Mouse (Mus musculus) hindbrain, embryonic 15.5 days (tissue): ENCODE data around the gene Rhbdl1. TPM values are rescaled to one million over a fixed set of nuclear protein-coding genes. Genes with fewer than 3 reads are reported as not detected.

ENCODE experiments used
- ATAC-seq: fragments of 200-750 bp; cut with Nextera tagmentation; 2 replicates; pipeline ENCODE4 v1.8.0; 2017; ENCODE audit warnings: low read depth, moderate number of reproducible peaks, moderate TSS enrichment; ENCODE audit not compliant: low FRiP score
- H3K27ac ChIP-seq: fragments of 300-500 bp; sonication (generic); replicated peaks from 2 replicates; pipeline ENCODE4 v1.5.1; 2015; ENCODE audit warnings: mild to moderate bottlenecking, inconsistent platforms
- H3K27me3 ChIP-seq: fragments of 300-500 bp; sonication (generic); 2 replicates; pipeline ENCODE4 v1.6.1; 2015; ENCODE audit warnings: control low read depth, inconsistent platforms
- H3K36me3 ChIP-seq: fragments of 300-500 bp; sonication (generic); 2 replicates; pipeline ENCODE4 v1.6.1; 2015; ENCODE audit warnings: control low read depth, inconsistent platforms
- H3K4me1 ChIP-seq: fragments of 300-500 bp; sonication (generic); replicated peaks from 2 replicates; pipeline ENCODE4 v1.6.1; 2015; ENCODE audit warnings: control low read depth, inconsistent platforms
- H3K4me2 ChIP-seq: fragments of 300-500 bp; sonication (generic); 2 replicates; pipeline ENCODE4 v1.6.1; 2015; ENCODE audit warnings: moderate library complexity, mild to moderate bottlenecking, inconsistent platforms
- H3K4me3 ChIP-seq: fragments of 300-500 bp; sonication (generic); 2 replicates; pipeline ENCODE4 v1.5.1; 2015; ENCODE audit warnings: mild to moderate bottlenecking, inconsistent platforms
- H3K9ac ChIP-seq: fragments of 300-500 bp; sonication (generic); 2 replicates; pipeline ENCODE4 v1.6.1; 2015; ENCODE audit warnings: inconsistent platforms
- H3K9me3 ChIP-seq: fragments of 300-500 bp; sonication (generic); 2 replicates; pipeline ENCODE4 v1.6.1; 2016; ENCODE audit warnings: control low read depth, inconsistent platforms
- WGBS: fragments of 180-500 bp; shearing (Covaris S2); methylation state at CpG from one replicate; pipeline ENCODE4 v1.1.7; 2015; 5-methylcytosine and 5-hydroxymethylcytosine counted together
- polyA plus RNA-seq: library from polyadenylated mRNA; unstranded; fragments of >200 nt; fragmentation: Nextera tagmentation; extraction: Ambion mirVana; gene quantifications from 2 replicates; pipeline ENCODE4 v1.2.1, GENCODE M21; 2015

Rhbdl1 gene
- polyA plus RNA-seq, 1 experiment from 2014 or later, result 56.8 TPM

DNA sequence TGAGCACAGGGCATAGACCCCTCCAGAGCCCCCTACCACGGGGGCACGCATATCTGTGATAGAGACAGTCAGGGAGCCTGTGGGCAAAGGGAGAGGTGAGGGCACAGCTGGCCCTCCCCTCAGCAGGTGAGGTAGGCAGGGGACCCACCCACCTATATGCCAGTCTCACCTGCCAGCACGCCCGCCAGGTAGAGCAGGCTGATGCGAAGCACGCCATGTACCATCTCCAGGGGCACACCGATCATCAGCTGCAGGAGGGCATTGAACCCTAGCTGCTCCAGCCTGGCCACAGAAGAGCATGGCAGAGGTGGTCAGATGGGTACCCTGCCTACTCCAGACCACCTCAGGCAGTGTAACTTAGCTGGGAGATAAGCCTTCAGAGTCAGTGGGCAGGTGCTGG lies 1.8 kb downstream of the Rhbdl1 start:
- H3K4me1 ChIP-seq, result peaks cover 70% of the 10 kb centered on the region
- H3K4me2 ChIP-seq, result peak overlapping the region; percentile 92
- H3K36me3 ChIP-seq, result peaks cover 27% of the 10 kb centered on the region
- ATAC-seq, result no peak
- H3K9ac ChIP-seq, result 0 out of 2 replicates have a peak overlapping the region, but pooled peaks have one; percentile 70
- H3K27me3 ChIP-seq, result no peaks in the 10 kb centered on the region
- no peak overlapping the region for H3K27ac ChIP-seq
- WGBS, result 97% methylated on average over 7 of the region's 7 CpGs
- H3K4me3 ChIP-seq, result no peak overlapping the region; the same call in 1 of the 2 replicates
- no peaks in the 10 kb centered on the region for H3K9me3 ChIP-seq

DNA sequence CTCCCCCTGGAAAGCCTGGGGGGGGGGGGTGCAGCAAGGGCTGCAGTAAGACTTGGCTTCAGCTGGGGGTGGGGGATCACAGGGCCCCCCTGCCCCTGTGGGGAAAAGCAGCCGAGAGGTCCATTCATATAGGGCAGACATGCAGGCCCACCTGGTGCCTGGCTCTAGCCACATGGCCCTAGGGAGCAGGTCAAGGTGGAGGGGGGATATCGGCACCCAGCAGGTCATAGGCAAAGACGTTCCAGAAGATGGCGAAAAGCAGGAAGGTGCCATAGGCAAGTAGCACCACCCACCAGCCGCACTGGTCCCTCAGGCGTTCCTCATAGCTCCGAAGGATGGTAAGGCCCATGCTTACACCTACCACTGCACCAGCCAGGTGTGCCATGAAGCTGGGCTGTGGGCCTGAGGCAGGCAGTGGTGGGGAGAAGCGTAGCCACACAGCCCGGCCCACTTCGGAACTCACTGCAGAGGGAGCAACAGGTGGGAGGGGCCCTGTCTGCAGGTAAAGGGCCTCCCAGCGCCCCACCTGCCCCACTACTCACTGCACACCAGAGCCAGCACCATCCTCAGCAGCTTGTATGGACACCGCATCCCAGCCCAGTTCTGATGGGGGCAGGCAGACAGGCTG lies 2.4 kb downstream of the Rhbdl1 start:
- Histone ChIP-seq H3K9me3 (no peaks in the 10 kb centered on the region), H3K27ac (peak overlapping the region; percentile 98), H3K4me1 (peaks cover 76% of the 10 kb centered on the region), H3K36me3 (peaks cover 25% of the 10 kb centered on the region), H3K9ac (peak overlapping the region; percentile 70), H3K27me3 (no peaks in the 10 kb centered on the region), H3K4me3 (peak overlapping the region; percentile 57), H3K4me2 (peak overlapping the region; percentile 92)
- 92% methylated on average over 11 of the region's 12 CpGs for WGBS
- ATAC-seq, result no peak

DNA sequence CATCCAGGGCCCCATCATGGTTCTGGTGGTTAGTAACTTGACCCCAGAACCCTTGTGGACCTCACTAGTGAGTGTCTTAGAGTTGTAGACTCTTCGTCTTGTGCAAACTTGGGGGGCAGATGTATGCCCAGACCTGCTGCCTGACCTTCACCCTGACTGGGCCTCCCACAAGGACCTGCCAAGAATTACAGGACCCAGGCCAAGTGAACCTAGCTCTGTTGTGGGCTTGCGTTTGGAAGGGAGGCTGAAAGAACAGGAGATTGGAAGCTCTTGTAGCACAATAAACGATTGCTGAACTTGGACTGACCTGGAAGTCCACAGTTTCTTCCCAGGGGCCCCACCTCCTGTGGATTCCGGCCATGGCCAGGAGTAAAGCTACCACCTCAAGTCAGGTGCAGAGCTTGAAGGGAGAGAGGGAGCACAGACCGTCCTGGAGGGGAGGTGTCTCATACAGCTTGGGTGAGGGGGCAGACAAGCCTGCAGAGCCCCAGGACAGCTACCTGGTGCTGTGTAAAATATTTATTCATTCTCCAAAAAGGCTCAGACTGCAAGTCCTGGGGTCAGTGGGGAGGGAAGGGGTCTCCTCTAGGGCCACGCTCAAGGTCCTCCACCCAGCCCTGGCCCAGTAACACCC lies 3.0 kb downstream of the Rhbdl1 start:
- Histone ChIP-seq H3K9me3 (no peaks in the 10 kb centered on the region), H3K4me2 (peak overlapping the region; percentile 92), H3K27ac (peak overlapping the region; percentile 98), H3K36me3 (peaks cover 19% of the 10 kb centered on the region), H3K27me3 (no peaks in the 10 kb centered on the region), H3K4me3 (peak overlapping the region; percentile 57), H3K9ac (peak overlapping the region; percentile 70), H3K4me1 (peaks cover 82% of the 10 kb centered on the region)
- ATAC-seq, result no peak
- 50% methylated on average over 6 of the region's 6 CpGs for WGBS

DNA sequence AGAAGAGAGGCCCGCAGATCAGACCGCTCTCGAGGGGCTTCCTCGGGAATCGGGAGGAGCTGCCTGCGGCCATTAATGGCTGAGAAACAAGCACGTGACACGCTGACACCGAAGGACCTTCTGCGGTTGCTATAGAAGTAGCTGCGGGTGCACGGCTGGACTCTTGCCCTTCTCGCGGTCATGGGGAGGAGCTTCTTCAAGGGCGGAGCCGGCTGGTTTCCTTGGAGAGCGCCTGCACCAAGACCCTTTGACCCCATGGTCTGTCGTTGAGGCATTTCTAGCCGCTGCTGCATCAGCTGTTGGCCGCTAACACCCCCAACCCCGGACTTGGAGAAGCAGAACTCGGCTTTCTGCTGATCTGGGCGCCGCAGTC lies 3.8 kb downstream of the Rhbdl1 start, which contains the start of gene Stub1:
TSS of gene Stub1 (minus strand) at position 114 of the 373 bp plus-strand sequence.
- Histone ChIP-seq H3K9me3 (no peaks in the 10 kb centered on the region), H3K4me3 (peak within 1 kb of the TSS; percentile 57), H3K27ac (peak within 1 kb of the TSS; percentile 98), H3K9ac (peak within 1 kb of the TSS; percentile 70), H3K27me3 (no peaks in the 10 kb centered on the region), H3K4me1 (peaks cover 85% of the 10 kb centered on the region), H3K4me2 (peak within 1 kb of the TSS; percentile 92), H3K36me3 (peaks cover 16% of the 10 kb centered on the region)
- under 1% methylated on average over 24 of the region's 24 CpGs for WGBS
- ATAC-seq, result no peak; the same call in none of the 2 replicates

DNA sequence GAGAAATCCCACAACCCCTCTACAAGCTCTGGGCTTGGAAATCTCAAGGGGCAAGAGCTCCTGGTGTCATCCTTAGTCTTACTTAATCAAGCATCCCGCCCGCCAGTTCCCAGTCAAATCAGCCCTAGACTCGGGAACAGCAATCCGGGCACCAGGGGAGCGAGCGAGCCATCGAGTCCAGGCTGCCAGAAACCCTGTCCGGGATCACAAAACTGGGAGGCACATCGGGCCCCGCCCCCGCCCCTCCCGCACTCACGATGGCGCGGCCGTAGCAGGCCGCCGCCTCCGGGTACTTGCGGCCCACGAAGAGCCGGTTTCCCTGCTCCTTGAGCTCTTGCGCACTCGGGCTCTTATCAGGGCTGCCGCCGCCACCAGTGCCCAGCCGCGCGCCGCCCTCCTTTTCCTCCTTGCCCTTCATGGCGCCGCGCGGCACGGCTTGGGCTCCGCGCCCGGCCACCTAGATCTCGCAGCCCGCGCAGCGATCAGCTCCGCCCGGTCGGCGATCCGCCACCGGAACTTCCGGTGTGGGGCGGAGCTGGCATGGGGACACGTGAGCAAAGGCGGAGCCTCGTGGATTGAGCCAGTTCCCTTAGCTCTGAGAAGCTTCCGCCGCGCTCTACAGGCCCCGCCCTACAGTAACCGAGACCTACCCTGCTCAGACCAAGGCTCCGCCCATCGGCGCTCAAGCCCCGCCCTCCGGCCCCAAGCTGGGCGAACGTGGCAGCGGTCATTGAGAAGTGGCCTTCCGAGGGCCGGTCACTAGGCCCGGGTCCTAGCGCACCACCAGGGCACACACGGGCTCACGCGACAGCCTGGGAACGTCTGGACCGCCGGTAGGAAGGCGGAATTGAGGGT lies 4.4 kb downstream of the Rhbdl1 start:
- Histone ChIP-seq H3K4me3 (peak overlapping the region; percentile 57), H3K27me3 (no peaks in the 10 kb centered on the region), H3K36me3 (peaks cover 16% of the 10 kb centered on the region), H3K9me3 (no peaks in the 10 kb centered on the region), H3K9ac (peak overlapping the region; percentile 70), H3K4me2 (peak overlapping the region; percentile 92), H3K27ac (peak overlapping the region; percentile 98), H3K4me1 (peaks cover 85% of the 10 kb centered on the region)
- peak; percentile 92 for ATAC-seq
- under 1% methylated on average over 72 of the region's 77 CpGs for WGBS

DNA sequence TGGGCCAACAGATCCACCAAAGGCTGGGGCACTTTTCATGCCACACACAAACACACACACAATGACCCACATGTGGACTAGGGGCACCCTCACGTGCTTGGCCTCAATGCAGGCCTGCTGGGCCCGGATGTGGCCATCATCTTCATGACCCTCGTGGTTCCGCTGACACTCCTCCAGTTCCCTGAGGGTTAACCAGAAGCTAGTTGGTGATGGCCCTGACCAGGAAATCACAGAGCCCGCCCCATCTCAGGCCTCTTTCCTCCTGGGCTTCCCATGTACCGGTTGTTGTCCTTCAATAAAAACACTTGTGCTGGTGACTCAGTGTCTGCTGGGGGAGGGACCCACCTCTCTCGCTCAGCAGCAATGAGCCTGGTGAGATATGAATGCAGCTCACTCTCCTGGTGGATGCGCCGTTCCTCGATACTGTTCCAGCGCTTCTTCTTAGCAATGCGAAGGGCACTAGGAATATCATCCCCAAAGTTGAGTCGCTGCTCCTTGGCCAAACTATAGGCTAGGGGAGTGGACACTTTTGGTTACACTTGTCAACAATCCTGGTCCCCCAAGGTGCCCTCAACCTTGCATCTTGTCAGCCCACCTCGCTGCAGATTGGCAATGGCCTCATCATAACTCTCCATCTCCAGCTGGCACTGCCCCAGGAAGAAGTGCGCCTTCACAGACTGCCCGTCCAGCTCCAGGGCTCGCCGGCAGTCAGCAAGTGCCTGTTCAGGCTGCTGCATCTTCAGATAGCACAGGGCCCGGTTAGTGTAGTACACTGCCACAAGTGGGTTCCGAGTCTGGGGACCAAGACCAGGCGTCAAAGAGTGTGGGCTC lies 5.4 kb downstream of the Rhbdl1 start:
- Histone ChIP-seq H3K27me3 (no peaks in the 10 kb centered on the region), H3K36me3 (peaks cover 26% of the 10 kb centered on the region), H3K27ac (peak overlapping the region; percentile 98), H3K4me1 (peaks cover 85% of the 10 kb centered on the region), H3K4me3 (peak overlapping the region; percentile 57), H3K4me2 (peak overlapping the region; percentile 92), H3K9me3 (no peaks in the 10 kb centered on the region), H3K9ac (peak overlapping the region; percentile 70)
- WGBS, result 63% methylated on average over 21 of the region's 21 CpGs
- no peak for ATAC-seq

DNA sequence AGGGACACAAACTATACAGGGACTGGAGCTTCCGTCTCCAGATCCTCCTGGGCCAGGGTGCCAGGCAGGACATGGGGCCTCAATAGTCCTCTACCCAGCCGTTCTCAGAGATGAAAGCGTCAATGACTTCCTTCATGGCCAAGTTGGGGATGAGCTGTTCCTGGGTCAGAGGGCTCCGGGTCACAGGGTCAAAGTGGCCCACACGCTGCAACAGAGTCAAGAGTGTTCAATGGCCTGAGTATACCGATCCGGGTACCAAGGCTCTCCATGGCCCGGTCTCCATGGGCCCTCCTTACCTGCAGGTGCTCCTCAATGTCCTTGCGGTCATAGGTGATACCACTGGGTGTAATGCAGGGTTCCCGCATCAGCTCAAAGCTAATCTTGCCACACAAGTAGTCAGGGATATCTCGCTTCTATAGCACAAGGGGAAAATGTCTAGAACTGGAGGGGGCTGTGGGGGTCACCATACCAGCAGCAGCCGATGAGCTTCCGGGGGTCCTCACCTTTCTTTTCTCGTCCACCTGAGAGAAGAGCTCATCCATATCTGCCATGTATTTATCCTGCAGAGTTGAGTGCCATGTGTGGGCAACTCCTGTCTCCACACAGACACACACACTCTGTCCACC lies 6.2 kb downstream of the Rhbdl1 start:
- H3K9ac ChIP-seq, result 0 out of 2 replicates have a peak overlapping the region, but pooled peaks have one; percentile 70
- no peak for ATAC-seq
- H3K27ac ChIP-seq, result no peak overlapping the region
- 88% methylated on average over 14 of the region's 14 CpGs for whole genome bisulfite sequencing
- peak overlapping the region; percentile 57; the same call in 1 of the 2 replicates for H3K4me3 ChIP-seq
- H3K36me3 ChIP-seq, result peaks cover 28% of the 10 kb centered on the region
- H3K4me1 ChIP-seq, result peaks cover 84% of the 10 kb centered on the region
- H3K27me3 ChIP-seq, result no peaks in the 10 kb centered on the region
- H3K9me3 ChIP-seq, result no peaks in the 10 kb centered on the region
- peak overlapping the region; percentile 92 for H3K4me2 ChIP-seq

DNA sequence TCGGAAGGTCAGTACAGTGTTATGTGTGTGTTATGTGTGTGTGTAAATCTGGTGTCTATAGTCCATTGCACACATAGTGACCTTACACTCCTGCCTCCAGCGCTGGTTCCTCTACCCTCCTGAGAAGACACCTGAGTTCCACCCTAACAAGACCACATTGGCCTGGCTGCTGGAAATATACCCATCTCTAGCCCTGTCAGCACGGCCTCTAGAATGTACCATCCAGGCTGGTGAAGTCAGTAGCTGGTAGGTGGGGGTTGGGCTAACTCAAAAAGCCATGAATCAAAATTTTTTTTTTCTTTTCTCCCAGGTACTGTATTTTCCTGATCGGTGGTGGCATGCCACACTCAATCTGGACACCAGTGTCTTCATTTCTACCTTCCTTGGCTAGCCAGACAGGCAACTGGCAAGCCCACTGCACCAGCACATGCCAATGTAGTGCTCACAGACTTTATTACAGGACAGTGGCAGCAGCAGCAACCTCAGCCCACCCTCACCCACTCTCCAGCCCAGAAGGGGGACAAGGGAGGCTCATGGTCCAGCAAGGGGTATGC lies 6.8 kb downstream of the Rhbdl1 start:
- Histone ChIP-seq H3K27ac (no peak overlapping the region), H3K4me1 (peaks cover 84% of the 10 kb centered on the region), H3K9ac (no peak overlapping the region), H3K36me3 (peaks cover 28% of the 10 kb centered on the region), H3K9me3 (no peaks in the 10 kb centered on the region), H3K4me3 (peak overlapping the region; percentile 69), H3K27me3 (no peaks in the 10 kb centered on the region), H3K4me2 (peak overlapping the region; percentile 92)
- 87% methylated on average over 4 of the region's 4 CpGs for WGBS
- no peak for ATAC-seq

DNA sequence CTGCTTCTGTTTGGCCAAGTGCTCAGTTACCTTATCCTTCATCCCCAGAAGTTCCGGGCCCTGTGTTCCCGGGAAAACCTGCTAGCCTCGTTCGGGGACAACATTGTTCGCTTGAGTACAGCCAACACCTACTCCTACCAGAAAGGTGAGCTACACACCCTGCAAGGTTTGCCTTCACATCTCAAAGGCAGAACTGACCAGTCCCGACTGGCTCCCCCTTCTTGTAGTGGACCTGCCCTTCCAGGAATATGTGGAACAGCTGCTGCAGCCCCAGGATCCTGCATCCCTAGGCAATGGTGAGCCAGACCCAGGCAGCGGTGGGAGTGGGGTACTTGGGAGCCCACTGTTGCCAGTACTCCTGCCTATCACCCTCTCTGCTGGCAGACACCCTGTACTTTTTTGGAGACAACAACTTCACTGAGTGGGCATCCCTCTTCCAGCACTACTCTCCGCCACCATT lies 7.5 kb downstream of the Rhbdl1 start:
- peak overlapping the region; percentile 85 for H3K9ac ChIP-seq
- peak overlapping the region; percentile 69 for H3K4me3 ChIP-seq
- H3K4me1 ChIP-seq, result peaks cover 84% of the 10 kb centered on the region
- H3K27me3 ChIP-seq, result no peaks in the 10 kb centered on the region
- ATAC-seq, result no peak
- peaks cover 28% of the 10 kb centered on the region for H3K36me3 ChIP-seq
- 38% methylated on average over 8 of the region's 8 CpGs for WGBS
- H3K27ac ChIP-seq, result peak overlapping the region; percentile 92
- H3K4me2 ChIP-seq, result peak overlapping the region; percentile 92
- H3K9me3 ChIP-seq, result no peaks in the 10 kb centered on the region

DNA sequence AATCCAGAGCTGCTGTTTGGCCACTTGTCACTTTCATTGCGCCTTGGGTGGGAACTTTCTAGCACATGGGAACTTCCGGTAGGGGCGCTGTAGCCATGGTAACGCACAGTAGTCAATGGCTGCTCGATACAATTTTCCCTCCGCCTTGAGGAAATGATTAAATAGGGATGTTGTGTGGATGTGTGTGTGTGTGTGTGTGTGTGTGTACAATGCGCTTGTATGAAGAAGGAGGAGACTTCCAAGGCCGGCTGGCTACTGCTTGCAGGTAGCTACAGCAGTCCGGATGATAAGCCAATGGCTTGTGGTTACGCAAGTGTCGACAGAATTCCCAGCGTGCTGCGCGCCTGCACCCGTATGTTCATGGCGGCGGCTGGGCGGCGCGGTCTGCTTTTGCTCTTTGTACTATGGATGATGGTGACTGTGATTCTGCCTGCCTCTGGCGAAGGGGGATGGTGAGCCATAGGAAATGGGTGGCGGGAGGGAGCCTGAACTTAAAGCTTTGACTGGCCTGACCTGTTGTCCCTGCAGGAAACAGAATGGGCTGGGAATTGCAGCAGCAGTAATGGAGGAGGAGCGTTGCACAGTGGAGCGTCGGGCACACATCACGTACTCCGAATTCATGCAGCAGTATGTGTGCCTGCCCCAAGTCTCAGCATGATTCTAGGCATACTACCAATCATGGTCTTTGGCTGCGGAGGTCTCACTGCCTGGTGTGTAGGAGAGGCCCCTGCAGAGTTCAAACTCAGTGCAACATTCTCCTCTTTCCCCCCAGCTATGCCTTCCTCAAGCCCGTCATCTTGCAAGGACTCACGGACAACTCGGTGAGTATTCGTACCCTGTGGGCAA lies 8.2 kb downstream of the Rhbdl1 start, which contains the start of gene Jmjd8:
TSS of gene Jmjd8 (plus strand) at position 156 of the 846 bp plus-strand sequence.
- Histone ChIP-seq H3K9ac (peak within 1 kb of the TSS; percentile 85), H3K4me1 (peaks cover 84% of the 10 kb centered on the region), H3K27ac (peak within 1 kb of the TSS; percentile 92), H3K9me3 (no peaks in the 10 kb centered on the region), H3K27me3 (no peaks in the 10 kb centered on the region), H3K4me2 (peak within 1 kb of the TSS; percentile 92), H3K4me3 (peak within 1 kb of the TSS; percentile 69), H3K36me3 (peaks cover 28% of the 10 kb centered on the region)
- WGBS, result 1% methylated on average over 32 of the region's 32 CpGs
- peak; percentile 60 for ATAC-seq
